Mouse (Mus musculus) R1 (cell line): ENCODE measurements at regions not wholly inside any gene's neighbourhood (a gene's known extent, or its start where the extent isn't known, plus 50 kb on each side); places are given as distances from the start of the nearest gene placed in this dataset.

Experiments used
- DNase-seq: peaks from one replicate; pipeline ENCODE4 v3.0.0-alpha.2; 2018; ENCODE audit warnings: low read depth, low spot score

DNA sequence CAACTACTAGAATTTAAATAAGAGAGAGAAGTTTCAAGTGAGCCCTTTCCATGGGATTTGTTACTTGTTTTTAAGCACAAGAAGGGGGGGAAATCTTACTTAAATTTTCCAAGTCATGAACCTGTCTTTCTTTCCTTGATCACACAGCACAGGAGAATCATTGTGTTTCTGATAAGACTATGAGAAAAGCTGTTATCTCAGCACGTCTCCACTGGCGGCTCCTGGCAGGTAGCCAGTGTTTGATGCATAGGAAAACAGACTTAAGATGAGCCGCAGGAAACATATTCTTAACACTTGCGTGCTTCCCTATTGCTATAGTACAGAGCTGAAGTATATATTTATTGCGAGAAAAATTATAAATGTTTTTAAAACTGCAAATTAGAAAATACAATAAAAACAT is 920.3 kb downstream of the Efna5 start:
- no peak for DNase-seq

DNA sequence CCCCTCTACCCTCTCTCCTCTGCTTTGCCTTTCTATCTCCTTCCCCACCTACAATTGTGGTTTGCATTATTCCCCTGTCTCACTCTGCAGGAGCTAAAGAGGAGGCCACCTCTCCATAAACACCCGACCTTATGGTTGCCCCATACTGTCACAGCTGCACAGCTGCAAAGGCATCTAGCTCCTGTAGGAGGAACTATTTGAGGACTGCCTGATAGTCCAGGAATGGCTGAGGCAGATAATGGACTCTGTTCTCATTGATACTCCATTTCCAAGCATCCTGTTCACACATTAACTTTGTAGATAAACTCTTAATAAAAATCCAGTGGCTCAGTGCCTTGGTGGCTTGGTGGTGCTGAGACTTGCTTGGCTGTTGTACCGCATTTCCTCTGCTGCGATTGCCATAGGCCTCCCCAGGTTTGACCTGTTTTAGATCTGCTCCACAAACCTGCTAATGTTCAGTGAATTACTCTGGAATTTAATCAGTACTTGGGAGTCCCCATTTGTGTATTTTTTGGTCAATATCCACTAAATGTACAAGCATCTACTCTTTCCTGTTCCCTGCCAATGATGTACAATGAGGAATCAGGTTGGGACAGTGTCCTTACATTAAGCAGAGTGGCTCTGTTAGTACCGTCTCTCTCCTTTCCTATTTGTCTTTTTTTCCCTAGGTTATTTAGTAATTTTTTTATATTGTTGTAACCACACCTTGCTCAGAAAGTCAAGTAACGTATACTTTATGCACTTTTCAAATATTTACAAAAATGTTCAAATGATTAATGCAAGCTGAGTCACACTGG is 920.9 kb downstream of the Efna5 start:
- DNase-seq = no peak

DNA sequence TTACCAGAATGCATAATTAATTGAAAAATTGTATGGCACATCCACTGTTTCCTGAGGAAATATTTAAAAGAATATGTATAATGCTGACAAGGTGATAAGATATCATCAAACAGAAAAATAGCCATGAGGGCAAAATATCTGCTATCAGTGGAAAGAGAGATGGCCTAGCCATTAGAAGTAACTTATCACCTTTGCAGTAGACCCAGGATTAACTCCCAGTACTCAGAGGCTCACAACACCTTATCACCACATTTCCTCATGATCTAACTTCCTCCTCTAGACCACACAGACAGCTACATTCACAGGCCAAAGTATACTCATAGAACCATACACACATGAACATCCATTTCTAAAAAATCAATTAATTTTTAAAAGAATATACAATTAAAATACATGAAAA is 963.4 kb downstream of the Efna5 start:
- no peak for DNase-seq

DNA sequence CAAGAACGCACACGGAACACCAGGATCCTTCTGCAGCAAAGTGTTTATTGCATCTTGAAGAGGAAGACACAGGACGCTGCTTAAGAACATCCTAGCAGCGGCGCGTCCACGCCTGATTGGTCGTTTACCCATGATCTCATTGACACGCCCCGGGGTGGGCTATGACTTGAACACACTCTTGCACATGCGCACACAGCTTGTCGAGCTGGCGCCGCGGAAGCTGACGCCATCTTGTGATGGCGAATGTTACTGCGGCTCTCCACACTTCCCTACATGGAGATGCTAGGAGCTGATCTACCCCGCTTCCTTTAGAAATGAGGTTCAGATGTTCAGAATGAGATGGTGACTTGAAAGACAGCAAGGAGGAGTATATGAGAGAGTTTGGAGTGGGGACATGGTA is 978.2 kb downstream of the Efna5 start:
- DNase-seq = peak; percentile 79

DNA sequence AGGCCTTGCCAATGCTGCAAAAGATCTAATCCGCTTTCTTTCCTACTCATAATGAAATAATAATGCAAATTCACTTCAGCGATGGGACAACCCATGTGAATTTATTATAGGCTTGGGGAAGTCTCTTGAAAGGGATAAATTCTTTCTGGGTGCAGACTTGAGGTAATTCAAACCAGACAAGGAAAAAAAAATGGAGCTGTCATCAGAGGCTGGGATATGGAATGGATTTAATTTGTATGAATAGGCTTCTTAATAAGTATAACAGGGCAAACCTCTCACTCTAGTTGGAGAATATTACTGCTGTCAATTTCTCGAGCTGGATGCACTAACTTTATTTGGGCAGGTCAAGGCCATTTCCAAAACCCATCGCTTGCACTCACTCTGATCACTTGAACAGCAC is 990.5 kb downstream of the Efna5 start:
- no peak for DNase-seq

DNA sequence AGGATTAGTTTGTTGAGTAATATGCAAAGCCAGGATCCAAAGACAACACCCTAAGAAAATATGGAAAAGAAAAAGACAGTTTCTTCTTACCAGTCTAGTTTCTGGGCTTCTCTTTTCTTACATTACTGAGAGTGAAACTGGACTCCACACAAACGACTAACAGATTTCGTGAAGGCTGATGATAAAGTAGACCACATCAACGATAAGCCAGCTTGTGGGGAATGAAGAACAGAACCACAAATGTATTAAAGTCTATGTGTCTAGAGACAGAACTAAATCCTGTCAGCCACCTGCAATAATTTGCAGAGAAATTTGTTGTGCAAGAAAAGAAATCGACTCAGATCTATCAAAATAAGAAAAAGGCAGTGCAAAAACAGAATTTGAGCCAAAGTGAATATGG is 1015.0 kb downstream of the Efna5 start:
- DNase-seq = no peak

DNA sequence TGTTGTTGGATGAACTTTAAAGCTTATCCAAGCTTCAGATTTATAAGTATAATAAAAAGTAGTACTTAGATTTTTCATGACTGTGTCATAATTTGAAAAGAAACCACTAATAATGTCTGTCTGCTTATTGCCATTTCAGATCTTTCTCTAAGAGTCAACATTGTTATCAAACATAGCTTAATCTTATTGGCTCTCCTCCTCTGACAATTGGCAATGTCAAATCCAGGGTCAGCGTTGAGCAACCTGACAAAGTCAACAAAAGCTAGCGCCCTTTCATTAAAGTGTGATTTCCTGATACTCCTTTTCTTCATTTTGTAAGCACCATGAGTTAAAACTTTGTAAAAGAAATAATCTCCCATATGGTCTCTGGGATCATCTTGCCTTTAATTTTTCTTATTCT is 1018.7 kb downstream of the Efna5 start:
- DNase-seq = no peak

DNA sequence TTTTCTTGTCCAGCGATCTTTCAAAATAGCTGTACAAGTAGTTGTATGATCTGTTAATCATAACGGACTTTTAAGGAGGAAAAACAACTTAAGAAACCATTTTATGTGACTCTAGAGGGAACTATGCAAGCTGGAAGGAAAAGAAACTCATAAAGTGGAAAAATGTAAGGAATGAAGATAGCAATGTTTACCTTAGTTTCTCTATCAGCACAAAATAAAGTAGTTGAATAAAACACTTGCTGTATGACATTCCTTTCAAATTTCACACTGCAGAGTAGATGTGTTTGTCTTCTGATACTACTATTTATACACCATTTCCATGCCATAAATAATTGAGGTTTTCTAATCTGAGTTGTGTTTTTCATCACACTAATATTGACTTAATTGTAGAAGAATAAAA is 1043.6 kb downstream of the Efna5 start:
- DNase-seq = no peak

DNA sequence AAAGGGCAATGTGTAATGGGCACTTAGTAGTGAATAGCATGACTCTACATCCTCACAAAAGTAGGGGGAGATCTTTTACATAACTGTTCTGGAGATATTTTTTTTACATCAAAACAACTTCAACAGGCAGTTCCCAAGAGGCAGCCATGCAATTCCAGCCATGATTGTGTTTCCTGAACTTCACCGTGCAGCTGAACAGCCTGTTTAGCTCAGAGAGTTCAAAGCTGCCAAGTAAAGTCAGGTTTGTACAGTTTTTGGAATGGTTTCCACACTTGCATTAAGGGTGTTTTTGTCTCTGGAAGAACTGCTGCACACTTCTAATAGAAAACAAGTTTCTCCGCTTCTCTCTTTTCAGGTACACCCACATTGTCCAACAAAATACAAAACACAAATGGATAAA is 1065.6 kb downstream of the Efna5 start:
- DNase-seq = no peak

DNA sequence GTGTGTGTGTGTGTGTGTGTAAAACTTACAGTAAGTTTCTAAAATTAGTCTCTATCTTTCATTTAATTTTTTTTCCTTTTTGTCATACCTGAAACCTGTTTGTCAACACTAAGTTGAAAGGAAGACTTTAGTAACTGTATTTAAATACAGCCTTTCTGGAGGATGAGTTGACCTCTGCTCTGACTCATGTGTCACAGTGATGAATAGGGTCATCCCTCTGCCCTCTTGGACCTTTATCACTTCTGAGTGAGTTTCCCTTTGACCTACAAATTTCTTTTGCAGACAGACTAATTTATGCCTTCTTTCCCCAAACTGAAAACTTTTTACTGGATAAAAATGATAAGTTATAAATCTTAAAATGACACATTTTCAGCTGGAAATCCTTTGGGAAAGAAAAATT is 1112.8 kb downstream of the Efna5 start:
- DNase-seq = no peak

DNA sequence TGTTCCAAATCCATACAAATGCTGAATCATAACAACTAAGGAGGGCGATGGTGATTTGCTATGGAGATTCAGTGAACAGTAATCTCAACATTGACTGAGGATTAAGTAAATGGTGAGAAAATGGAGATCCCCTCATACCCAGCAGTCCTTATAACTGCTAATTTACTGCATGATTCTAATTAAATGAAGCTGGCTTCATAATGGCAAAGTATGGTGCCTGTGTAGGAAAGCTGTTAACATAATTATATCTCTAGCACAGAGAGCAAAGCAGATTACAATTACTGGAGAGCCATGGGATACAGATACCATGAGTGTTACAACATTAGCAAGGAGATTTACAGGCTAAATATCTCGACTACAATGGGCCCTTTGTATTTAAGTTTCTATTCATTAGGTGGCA is 1116.0 kb downstream of the Efna5 start:
- no peak for DNase-seq
